Mouse (Mus musculus) gastrocnemius, postnatal 4 days (tissue): ENCODE results near the gene Dach2. TPM values are rescaled to one million over a fixed set of nuclear protein-coding genes. Genes with fewer than 3 reads are reported as not detected.
"Not testable (repeated sequence)": the region's sequence is repeated elsewhere in the genome, so short reads cannot be mapped to it uniquely, and the experiment has no call there.

ENCODE experiments used
- DNase-seq, 2 experiments: peaks; one replicate each; pipeline ENCODE4 v3.0.0; 2021 to 2022; ENCODE audit warnings: low spot score in 2 of 2, mixed read lengths in 2 of 2
- long read RNA-seq, 2 experiments: library from polyadenylated mRNA; stranded (forward); transcript quantifications; one replicate each; pipeline ENCODE4 v2.0.0; 2021
- total RNA-seq, 2 experiments: library from RNA; stranded (reverse); gene quantifications; 2 replicates each; pipeline ENCODE4 v1.2.3; 2021

The Dach2 gene
- under 1 TPM; 0.49 to 0.73 TPM for total RNA-seq
- long read RNA-seq, experiment 1, result 0 reads
- long read RNA-seq, experiment 2, partial matches to known transcripts, result 0 of 1 reads
- long read RNA-seq, experiment 2, other reads (novel, unspliced or antisense), result 1 of 1 reads

DNA sequence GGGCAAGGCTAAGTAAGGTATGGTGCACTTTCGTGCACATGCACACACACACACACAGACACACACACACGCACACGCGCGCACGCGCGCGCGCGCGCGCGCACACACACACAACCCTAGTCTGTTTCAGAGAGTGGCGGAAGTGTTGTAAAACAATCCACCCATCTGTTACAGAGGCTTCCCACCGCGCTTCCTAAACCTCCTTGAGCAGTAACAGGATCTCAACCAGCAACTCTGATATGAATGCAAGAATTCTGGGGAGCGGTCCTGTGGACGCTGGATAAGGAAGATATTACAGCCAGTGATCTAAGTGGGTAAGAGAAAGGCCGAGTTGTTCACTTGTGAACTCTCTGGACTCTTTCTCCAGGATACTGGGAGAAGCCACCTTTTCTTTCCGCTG, at the start of gene Dach2:
Gene Dach2 (plus strand): TSS at position 107 of the 400 bp plus-strand sequence.
- no peak for DNase-seq

DNA sequence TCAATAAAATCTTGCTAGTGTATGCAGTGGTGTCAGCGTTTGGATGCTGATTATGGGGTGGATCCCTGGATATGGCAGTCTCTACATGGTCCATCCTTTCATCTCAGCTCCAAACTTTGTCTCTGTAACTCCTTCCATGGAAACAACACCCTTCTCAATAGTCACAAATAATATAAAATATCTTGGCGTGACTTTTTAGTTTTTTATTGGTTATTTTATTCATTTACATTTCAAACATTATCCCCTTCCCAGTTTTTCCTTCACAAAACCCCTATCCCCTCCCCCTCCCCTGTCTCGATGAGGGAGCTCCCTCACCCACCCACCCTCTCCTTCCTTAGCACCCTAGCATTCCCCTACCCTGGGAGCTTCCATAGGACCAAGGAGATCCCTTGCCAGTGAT, 44.9 kb upstream of the Dach2 start:
- not testable (repeated sequence) for DNase-seq

DNA sequence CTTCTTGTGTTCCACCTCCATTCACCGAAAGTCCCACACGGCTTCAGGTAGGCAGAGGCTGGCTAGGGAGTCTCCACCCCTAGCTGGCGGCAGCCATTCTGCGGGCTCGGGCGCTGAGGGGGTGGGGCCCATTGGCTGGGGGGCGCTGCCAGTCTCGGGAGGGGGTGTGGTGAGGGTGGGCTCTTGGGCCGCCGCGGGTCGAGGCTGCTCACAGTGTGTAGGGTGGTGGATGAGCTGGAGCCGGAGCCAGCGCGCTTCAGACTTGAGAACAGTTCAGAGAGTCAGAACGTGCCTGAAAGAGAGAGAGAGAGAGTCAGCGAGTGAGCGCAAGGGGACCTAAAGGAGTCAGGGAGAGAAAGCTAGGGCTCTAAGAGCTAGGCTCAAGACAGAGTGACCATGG, 721 bp downstream of the Dach2 start:
- DNase-seq, result peak; percentile 23 to 25

DNA sequence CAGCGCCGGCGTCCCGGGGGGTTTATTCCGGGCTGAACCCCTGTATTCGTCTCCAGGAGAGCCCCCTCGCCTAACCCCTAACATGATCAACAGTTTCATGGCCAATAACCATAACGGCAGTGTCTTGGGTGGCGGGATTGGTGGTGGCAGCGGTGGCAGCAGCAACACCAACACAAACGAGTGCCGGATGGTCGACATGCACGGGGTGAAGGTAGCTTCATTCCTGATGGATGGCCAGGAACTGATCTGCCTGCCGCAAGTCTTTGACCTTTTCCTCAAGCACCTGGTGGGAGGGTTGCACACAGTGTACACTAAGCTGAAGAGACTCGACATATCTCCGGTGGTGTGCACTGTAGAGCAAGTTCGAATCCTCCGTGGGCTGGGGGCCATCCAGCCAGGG, 1.2 kb downstream of the Dach2 start:
- DNase-seq, result peak in 1 of 2 experiments; percentile 6

DNA sequence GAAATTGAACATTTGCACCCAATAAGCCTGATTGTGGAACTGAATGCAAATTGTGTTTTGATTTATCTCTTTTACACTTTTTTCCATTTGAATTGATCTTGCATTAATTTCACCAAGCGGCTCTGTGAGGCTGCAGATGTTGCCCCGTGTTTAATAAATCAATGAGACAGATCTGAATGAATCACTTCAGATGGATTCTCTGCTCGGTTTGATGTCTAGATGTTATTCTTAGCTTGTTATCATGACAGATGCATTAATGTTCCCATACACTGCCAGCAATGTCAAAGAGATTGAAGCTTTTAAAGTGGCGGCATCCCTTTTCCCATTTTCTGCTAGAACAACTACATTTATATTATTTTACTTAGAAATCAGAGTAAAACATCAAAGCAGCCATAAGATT, 7.0 kb downstream of the Dach2 start:
- DNase-seq, result no peak

DNA sequence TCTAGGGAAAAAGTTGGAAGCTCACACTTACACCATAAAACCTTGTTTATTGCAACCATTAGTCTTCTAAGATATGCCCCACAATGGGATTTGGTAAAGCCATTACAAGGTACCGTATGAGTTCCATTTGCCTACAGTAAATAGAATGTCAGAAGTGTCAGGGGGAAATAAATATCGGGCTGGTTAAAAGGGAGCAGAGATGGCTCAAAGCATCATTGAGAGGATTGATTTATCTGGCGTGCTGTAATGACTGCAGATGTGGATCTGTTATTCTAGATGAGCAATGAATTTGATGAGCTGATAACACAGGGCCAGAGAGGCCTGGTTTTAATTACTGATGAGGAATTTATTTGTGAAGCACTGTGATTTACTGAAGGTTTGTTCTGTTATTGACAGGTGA, 40.8 kb downstream of the Dach2 start:
- DNase-seq, result no peak

DNA sequence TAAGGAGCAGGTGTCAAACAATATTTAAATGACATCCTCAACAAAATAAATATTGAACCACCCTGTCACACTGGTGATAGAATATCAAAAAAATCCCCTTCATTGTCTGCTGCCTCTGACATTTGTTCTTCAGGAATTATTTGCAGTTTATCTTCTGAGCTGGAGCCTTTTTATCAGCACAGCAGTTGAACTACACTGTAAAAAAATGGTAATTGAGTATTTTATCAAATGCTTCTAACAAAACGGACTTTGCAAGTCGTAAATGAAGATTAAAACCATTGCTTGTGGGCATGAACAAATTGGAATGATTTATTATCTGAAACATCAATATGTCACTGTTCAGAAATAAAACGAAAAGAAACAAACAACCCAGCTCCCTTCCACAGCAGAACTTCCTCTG, 97.1 kb downstream of the Dach2 start:
- DNase-seq, result no peak

DNA sequence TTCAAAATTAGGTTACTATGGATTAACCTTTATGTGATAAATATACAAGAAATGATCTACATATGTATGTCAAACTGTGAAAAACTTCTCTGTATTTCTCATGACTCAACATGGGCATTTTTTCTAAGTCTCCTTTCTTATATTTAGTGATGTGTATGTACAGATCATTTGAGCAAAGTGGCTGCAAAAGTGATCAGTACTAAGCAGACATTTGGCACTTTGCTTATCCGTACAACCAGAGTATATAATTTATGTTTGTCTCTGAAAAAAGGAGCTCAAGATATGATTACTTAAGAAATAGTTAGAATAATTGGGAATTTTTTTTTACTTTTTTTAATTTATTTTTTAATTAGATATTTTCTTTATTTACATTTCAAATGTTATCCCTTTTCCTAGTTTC, 111.4 kb downstream of the Dach2 start:
- no peak for DNase-seq

DNA sequence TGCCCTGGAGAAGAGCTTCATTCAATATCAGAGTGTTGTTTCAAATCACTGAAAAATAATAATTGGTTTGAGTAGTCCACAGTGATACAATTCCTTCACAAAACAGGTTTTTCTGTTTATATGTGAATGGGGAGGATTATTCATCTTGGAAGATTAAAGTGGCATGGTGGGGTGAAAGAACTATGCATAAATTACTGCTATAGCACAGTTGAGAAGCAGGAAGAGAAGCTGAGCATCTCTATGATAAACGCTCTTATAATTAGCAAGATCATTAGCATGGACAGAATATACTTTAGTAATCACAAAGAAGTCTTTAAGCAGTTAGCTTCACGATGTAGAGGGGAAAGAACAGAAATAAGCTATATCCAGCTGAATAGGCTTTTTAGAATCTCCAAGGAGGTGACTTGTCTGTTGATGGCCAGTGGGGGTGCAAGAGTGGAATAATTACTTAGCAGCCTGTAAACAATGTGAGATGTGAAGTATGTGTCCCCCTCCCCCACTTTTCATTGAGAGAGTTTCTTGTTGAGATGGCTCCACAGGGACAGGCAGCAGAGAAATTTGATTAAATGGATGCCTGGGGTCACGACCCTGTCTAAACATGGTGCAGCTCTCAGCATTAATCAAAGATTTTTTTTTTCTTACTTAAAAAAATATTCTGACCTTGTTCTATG, 124.3 kb downstream of the Dach2 start:
- no peak for DNase-seq

DNA sequence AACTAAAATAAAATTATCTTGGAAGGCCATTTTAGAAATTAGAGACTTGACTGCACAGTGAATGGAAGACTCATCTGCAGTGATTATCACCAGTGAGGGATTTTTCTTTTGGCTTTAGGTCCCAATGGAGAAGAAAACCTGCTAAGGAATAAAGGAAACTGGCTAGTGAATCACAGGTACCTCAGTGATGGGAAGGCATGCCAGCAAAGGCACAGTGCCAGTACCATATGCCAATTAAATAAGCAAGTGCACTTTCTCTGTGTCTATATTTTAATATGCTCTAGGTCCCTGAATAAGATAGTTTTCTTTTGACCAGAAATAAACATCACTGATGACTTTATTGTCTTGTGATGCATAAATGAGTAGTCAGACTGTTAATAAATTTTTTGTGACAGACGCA, 184.8 kb downstream of the Dach2 start:
- DNase-seq, result no peak

DNA sequence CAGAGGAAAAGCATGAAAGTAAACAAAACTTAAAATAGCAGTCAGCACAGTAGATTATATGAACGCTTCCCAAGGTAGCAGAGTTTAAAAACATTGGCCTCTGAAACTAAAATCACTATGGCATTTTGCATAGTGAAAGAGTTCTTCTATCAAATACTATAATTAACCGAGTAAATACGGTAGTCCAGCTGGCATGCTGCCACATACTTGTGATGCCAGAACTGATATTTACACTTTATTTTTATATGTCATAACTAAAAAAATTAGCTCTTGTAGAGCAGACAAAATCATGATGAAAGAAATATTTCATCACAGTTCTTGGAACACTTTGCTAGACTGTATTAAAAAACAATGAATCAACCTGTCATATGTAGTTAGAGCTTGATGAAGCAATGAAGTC, 247.8 kb downstream of the Dach2 start:
- DNase-seq, result no peak

DNA sequence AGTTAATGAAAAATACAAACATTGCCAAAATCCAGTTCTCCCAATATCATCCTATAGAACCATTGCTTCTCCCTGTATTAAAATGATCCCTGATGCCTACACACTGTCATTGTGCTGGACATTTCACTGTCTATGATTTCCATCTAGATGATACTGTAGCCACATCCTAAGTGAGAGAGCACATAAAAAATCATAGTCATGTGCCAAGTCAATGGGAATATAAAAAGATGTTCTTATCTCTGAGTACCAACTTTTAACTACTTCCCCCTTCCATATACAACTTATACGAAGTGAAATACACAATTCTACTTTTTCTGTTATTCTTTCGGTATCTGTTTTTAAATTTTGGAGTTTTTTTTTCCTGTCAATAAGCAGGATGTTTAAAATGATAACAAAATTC, 266.6 kb downstream of the Dach2 start:
- no peak for DNase-seq

DNA sequence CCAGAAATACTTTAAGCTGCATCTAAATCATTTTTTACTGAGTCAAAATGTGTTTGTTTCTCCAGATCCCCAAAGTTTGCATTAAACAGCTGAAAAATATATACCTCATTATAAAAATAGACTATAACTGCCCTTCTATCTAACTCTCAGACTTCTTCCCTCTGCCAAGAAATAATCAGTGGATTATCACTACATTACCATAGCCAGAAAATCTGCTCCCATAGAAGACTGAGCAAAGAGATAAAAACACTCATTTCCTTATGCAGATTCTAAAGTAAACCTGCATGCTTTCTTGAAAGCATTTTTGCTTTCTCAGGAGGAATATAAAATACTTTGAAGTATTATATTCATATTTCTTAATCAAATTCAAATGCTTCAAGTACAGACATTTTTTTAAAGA, 368.8 kb downstream of the Dach2 start:
- DNase-seq, result no peak

DNA sequence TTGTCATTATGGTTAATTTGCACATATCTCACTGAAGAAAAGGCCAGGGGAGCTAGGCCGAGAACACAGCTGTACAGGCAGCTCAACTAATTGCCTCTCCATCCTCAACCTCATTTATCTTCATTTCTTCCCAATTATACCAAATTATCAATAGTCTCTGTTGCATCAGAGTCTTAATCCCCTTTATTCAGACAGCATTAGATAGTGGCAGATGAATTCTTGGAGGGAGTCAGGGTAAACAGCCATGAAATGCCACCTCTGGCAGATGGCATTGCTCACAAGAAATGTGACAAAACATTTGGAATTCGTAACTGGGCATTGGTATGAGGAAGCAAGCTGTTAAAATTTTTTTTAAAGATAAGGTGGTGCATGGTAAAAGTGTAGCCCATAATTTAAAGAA, 389.9 kb downstream of the Dach2 start:
- no peak for DNase-seq

DNA sequence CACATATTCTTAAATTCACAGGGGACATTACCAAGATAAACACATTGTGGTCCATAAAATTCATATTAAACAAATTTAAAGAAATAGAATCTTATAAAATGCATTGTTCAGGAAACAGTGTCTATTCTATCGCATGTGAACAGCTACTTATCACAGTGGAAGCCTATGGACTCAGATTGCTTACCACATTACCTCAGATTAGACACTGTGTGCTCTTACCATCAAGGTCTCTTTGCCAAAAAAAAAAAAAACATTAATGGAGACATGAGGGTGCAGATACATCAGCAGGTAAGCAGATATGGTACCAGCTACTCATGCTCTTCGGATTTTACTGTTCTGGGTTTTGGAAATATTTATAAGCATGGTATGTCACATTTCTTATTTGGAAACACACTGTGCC, 415.1 kb downstream of the Dach2 start:
- DNase-seq, result no peak

DNA sequence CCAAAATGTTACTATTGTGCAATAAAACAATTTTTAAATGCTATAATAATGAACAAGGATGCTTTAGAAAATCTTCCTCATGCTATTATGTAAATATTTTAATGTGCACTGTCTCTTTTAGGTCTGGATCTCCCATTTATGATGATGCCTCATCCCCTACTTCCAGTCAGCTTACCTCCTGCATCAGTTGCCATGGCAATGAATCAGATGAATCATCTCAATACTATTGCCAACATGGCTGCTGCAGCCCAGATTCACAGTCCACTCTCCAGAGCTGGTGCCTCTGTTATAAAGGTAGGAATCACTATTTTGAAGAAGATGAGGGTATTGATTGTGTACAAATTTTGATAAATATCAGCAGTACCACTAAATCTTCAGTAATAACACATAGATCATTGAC, 426.8 kb downstream of the Dach2 start:
- no peak for DNase-seq

DNA sequence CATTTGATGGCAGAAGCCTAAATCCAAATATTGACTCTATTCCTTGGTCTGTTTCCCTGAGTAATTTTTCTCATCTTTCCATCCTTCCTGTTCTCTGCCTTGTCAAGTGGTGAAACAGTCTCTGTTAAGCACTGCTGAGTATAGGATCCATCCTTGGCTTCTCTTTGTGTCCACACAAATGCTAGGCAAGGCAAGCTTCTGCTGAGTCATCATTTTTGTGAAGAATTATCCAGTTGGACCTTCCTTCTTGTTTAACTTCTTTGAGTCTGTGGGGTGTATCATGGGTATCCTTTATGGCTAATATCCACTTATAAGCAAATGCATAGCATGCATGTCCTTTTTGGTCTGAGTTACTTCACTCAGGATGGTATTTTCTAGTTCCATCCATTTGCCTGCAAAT, 449.8 kb downstream of the Dach2 start:
- no peak for DNase-seq

DNA sequence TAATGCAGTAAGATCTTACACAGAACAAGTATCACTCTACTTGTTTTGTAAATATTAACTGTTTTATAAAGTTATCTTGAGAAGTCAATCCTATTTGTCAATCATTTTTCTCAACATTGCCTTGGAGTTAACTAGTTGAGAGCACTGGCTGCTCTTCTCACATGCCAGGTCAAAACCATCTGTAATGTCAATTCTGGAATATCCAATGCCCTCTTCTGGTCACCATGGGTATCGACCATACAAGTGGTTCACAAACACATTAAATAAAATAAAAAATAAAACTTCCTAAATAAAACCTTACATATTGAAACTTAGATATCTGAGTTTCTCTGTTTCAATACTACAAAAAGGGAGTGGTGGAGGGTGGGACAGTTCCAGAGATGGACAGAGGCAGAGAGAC, 495.0 kb downstream of the Dach2 start:
- DNase-seq, result no peak

DNA sequence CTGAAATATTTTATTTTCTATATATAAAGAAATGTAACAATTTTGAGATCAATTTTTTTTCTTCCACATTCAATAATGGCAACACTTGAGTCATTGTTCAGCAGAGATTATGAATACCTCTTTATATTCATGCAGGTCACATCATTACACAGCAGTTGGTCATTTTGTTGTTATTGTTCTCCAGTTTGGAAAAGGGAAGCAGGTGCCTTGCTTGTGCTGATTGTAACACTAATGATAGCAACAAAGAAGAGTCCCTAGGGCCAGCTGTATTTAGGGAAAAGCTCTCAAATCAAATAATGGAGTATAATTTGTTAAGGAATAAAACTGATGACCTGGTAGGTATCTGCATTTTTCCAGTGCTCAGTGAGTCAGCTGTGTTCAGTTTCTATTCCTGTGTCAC, 513.1 kb downstream of the Dach2 start:
- DNase-seq, result no peak

DNA sequence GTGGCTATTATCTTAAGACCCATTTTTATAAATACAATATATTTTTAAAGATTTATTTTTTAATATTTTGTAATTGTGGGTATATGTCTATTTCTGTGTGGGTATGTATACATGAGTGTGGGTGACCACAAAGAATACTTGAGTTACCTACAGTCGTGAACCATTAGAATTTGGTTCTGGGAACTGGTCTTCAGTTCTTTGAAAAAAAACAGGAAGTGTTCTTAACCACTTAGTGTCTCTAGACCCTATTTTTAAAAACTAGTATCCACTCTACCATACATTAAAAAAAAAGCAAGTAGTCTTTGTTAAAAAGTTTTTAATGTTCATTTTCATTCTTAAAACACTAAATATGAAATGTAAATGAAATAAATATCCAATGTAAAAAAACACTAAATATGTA, 529.5 kb downstream of the Dach2 start:
- DNase-seq, result no peak

DNA sequence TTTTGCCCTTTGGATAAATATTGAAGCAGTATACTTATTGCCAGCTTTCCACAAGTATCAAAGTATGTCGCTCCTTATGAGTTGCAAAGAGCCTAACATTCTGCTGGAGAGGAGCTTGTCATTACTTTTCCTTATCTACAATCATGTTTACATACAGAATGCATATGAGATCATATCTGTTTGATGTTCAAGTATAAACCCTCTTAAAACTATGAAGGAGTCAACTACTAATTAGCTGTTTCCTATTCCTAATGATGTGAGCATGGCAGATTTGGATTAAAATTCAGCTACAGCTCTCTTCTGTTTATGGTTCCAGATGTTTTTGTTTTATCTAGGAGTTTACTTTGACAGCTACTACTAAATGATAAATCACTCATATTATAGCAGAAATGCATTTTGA, 535.8 kb downstream of the Dach2 start:
- DNase-seq, result no peak

DNA sequence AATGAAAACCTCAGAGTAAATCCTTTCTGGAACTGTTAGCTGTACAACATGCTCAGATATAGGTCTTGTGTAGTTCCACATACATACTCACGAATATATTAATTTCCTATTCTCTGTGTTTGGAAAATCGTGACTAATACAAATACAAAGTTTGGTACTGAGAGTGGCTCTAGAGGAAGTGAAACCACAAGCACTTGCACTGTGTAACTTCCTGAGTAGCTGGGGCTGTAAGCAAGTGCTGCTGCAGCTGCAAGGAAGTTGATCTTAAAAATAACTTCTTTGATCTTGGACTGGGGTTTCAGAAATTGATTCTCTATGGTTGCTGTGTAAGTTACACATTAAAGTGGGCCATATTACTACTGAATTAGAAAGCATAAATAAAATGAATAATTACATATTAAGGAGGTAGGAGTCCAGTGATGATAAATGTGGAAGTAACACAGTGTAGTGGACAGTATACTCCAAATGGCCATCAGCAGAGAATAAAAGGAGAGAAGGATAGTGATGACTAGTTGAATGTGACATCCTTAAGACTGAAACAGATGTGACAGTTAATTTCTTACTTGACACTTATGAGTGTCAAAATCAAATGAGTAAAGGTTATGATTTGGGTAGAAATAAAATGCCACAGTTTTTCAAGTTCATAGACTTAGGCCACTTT, 570.7 kb downstream of the Dach2 start:
- DNase-seq, result no peak
